Mouse (Mus musculus) heart, embryonic 14.5 days (tissue): ENCODE results near the gene Coa6. TPM values are rescaled to one million over a fixed set of nuclear protein-coding genes. Genes with fewer than 3 reads are reported as not detected.

ENCODE experiments used
- ATAC-seq: fragments of 200-750 bp; cut with Nextera tagmentation; 2 replicates; pipeline ENCODE4 v1.8.0; 2017; ENCODE audit warnings: low read depth, moderate TSS enrichment; ENCODE audit not compliant: insufficient number of reproducible peaks, insufficient read depth, low FRiP score
- H3K27ac ChIP-seq, 2 experiments: fragments of 200-500 bp in 1 of 2; fragments of 300-500 bp in 1 of 2; sonication (generic) in 1 of 2; replicated peaks in 1 of 2; 2 replicates each; pipeline ENCODE4 v1.5.1; 2012 to 2014; ENCODE audit warnings: low read depth in 2 of 2, low read length in 2 of 2, control low read depth in 1 of 2, mild to moderate bottlenecking in 1 of 2, mixed read lengths in 1 of 2; ENCODE audit not compliant: control insufficient read depth in 1 of 2, insufficient read depth in 1 of 2
- H3K27me3 ChIP-seq: fragments of 300-500 bp; sonication (generic); 2 replicates; pipeline ENCODE4 v1.6.1; 2014; ENCODE audit warnings: mild to moderate bottlenecking, low read length, control low read depth; ENCODE audit not compliant: control insufficient read depth, insufficient read depth
- H3K36me3 ChIP-seq: fragments of 300-500 bp; sonication (generic); 2 replicates; pipeline ENCODE4 v1.6.1; 2014; ENCODE audit warnings: mild to moderate bottlenecking, control low read depth, low read length, mixed read lengths; ENCODE audit not compliant: control insufficient read depth, insufficient read depth
- H3K4me1 ChIP-seq, 2 experiments: fragments of 200-500 bp in 1 of 2; fragments of 300-500 bp in 1 of 2; sonication (generic) in 1 of 2; 2 replicates each; pipeline ENCODE4 v1.6.1; 2012 to 2014; ENCODE audit warnings: low read length in 2 of 2, control low read depth in 1 of 2, mixed read lengths in 1 of 2; ENCODE audit not compliant: control insufficient read depth in 2 of 2, insufficient read depth in 2 of 2
- H3K4me2 ChIP-seq: fragments of 300-500 bp; sonication (generic); 2 replicates; pipeline ENCODE4 v1.6.1; 2014; ENCODE audit warnings: mild to moderate bottlenecking, low read length
- H3K4me3 ChIP-seq, 2 experiments: fragments of 200-500 bp in 1 of 2; fragments of 300-500 bp in 1 of 2; sonication (generic) in 1 of 2; 2 replicates each; pipeline ENCODE4 v1.5.1; 2012 to 2014; ENCODE audit warnings: low read length in 2 of 2, mild to moderate bottlenecking in 2 of 2, control low read depth in 1 of 2, low read depth in 1 of 2, moderate library complexity in 1 of 2; ENCODE audit not compliant: control insufficient read depth in 1 of 2, insufficient read depth in 1 of 2
- H3K9ac ChIP-seq: fragments of 300-500 bp; sonication (generic); 2 replicates; pipeline ENCODE4 v1.6.1; 2014; ENCODE audit warnings: mild to moderate bottlenecking, low read length
- H3K9me3 ChIP-seq: fragments of 300-500 bp; sonication (generic); 2 replicates; pipeline ENCODE4 v1.6.1; 2016; ENCODE audit warnings: low read length, control low read depth; ENCODE audit not compliant: control insufficient read depth
- WGBS: fragments of 180-500 bp; shearing (Covaris S2); extraction: QIAGEN DNeasy Blood & Tissue Kit; methylation state at CpG from one replicate; pipeline ENCODE4 v1.1.7; 2014; 5-methylcytosine and 5-hydroxymethylcytosine counted together
- polyA plus RNA-seq: library from polyadenylated mRNA; unstranded; fragments of >200 nt; fragmentation: Nextera tagmentation; extraction: Ambion mirVana; gene quantifications from 2 replicates; pipeline ENCODE4 v1.2.1, GENCODE M21; 2014

The Coa6 gene
- 56.8 and 61.8 TPM in 2 replicates for polyA plus RNA-seq

- peak within 1 kb of the TSS; percentile 61 to 84 for H3K27ac ChIP-seq
- no peaks in the 10 kb centered on the region for H3K27me3 ChIP-seq
- ATAC-seq, result peak; percentile 97
- H3K36me3 ChIP-seq, result peaks cover 22% of the 10 kb centered on the region
- peak within 1 kb of the TSS; percentile 79 to 97 for H3K4me3 ChIP-seq
- WGBS, result under 1% methylated on average over 61 of the region's 61 CpGs
- peaks cover 5 to 14% of the 10 kb centered on the region in 2 experiments for H3K4me1 ChIP-seq
- peak within 1 kb of the TSS; percentile 91 for H3K9ac ChIP-seq
- no peaks in the 10 kb centered on the region for H3K9me3 ChIP-seq
- H3K4me2 ChIP-seq, result peak within 1 kb of the TSS; percentile 88
Measured at GRCm38 (mm10) chr8:126422174-126422919, at the start of gene Coa6. Gene Coa6 (plus strand): TSS chr8:126422515.

- no peaks in the 10 kb centered on the region for H3K27me3 ChIP-seq
- H3K4me1 ChIP-seq, result no peaks in the 10 kb centered on the region
- no peak overlapping the region for H3K4me2 ChIP-seq
- H3K4me3 ChIP-seq, result no peak overlapping the region
- no peaks in the 10 kb centered on the region for H3K36me3 ChIP-seq
- no peak overlapping the region for H3K9ac ChIP-seq
- no peaks in the 10 kb centered on the region for H3K9me3 ChIP-seq
- WGBS, result 72% methylated on average over 6 of the region's 6 CpGs
- H3K27ac ChIP-seq, result no peak overlapping the region
- ATAC-seq, result no peak
Measured at GRCm38 (mm10) chr8:126379580-126379979, 42.7 kb upstream of the Coa6 start.

- Histone ChIP-seq H3K9me3 (no peaks in the 10 kb centered on the region), H3K27ac (no peak overlapping the region), H3K4me3 (no peak overlapping the region), H3K4me2 (no peak overlapping the region), H3K36me3 (no peaks in the 10 kb centered on the region), H3K27me3 (no peaks in the 10 kb centered on the region), H3K4me1 (no peaks in the 10 kb centered on the region), H3K9ac (no peak overlapping the region)
- ATAC-seq, result no peak
- 46% methylated on average over 2 of the region's 2 CpGs for WGBS
Measured at GRCm38 (mm10) chr8:126380141-126380540, 42.2 kb upstream of the Coa6 start.

- Histone ChIP-seq H3K9ac (no peak overlapping the region), H3K27me3 (no peaks in the 10 kb centered on the region), H3K36me3 (no peaks in the 10 kb centered on the region), H3K27ac (no peak overlapping the region), H3K4me2 (no peak overlapping the region), H3K9me3 (no peaks in the 10 kb centered on the region), H3K4me1 (no peaks in the 10 kb centered on the region), H3K4me3 (no peak overlapping the region)
- 81% methylated on average over 7 of the region's 7 CpGs for WGBS
- no peak for ATAC-seq
Measured at GRCm38 (mm10) chr8:126381299-126381698, 41.0 kb upstream of the Coa6 start.

- H3K4me1 ChIP-seq, result no peaks in the 10 kb centered on the region
- no peak overlapping the region for H3K4me2 ChIP-seq
- H3K4me3 ChIP-seq, result no peak overlapping the region
- H3K9me3 ChIP-seq, result no peaks in the 10 kb centered on the region
- no peak overlapping the region for H3K9ac ChIP-seq
- WGBS, result 37% methylated on average over 14 of the region's 14 CpGs
- no peak for ATAC-seq
- H3K27ac ChIP-seq, result no peak overlapping the region
- no peaks in the 10 kb centered on the region for H3K27me3 ChIP-seq
- no peaks in the 10 kb centered on the region for H3K36me3 ChIP-seq
Measured at GRCm38 (mm10) chr8:126382216-126382615, 40.1 kb upstream of the Coa6 start.

- H3K9me3 ChIP-seq, result no peaks in the 10 kb centered on the region
- no peak overlapping the region for H3K4me3 ChIP-seq
- 56% methylated on average over 5 of the region's 5 CpGs for WGBS
- H3K4me1 ChIP-seq, result no peaks in the 10 kb centered on the region
- no peaks in the 10 kb centered on the region for H3K36me3 ChIP-seq
- no peak for ATAC-seq
- H3K9ac ChIP-seq, result no peak overlapping the region
- no peaks in the 10 kb centered on the region for H3K27me3 ChIP-seq
- H3K27ac ChIP-seq, result no peak overlapping the region
- H3K4me2 ChIP-seq, result no peak overlapping the region
Measured at GRCm38 (mm10) chr8:126382749-126383148, 39.6 kb upstream of the Coa6 start.

- Histone ChIP-seq H3K27me3 (no peaks in the 10 kb centered on the region), H3K9me3 (no peaks in the 10 kb centered on the region), H3K27ac (no peak overlapping the region), H3K4me3 (no peak overlapping the region), H3K36me3 (no peaks in the 10 kb centered on the region), H3K4me1 (no peaks in the 10 kb centered on the region), H3K4me2 (no peak overlapping the region), H3K9ac (no peak overlapping the region)
- 78% methylated on average over 4 of the region's 4 CpGs for WGBS
- no peak for ATAC-seq
Measured at GRCm38 (mm10) chr8:126387566-126387965, 34.7 kb upstream of the Coa6 start.

GRCm38 (mm10) chr8:126391541-126391940 is 30.8 kb upstream of the Coa6 start:
- Histone ChIP-seq H3K36me3 (no peaks in the 10 kb centered on the region), H3K4me3 (no peak overlapping the region), H3K9ac (no peak overlapping the region), H3K27ac (no peak overlapping the region), H3K4me2 (no peak overlapping the region), H3K9me3 (no peaks in the 10 kb centered on the region), H3K4me1 (no peaks in the 10 kb centered on the region), H3K27me3 (no peaks in the 10 kb centered on the region)
- WGBS, result 56% methylated on average over 2 of the region's 2 CpGs
- no peak for ATAC-seq
